Mouse (Mus musculus) liver, adult 2 months (tissue): ENCODE data around the gene Slc25a18. TPM values are rescaled to one million over a fixed set of nuclear protein-coding genes. Genes with fewer than 3 reads are reported as not detected.

Source experiments
- DNase-seq: peaks from one replicate; pipeline ENCODE4 v3.0.0-alpha.2; 2011; ENCODE audit warnings: low read depth, low spot score; ENCODE audit errors: extremely low read depth
- H3K27ac ChIP-seq: fragments of 200-500 bp; replicated peaks from 2 replicates; pipeline ENCODE4 v1.5.1; 2012; ENCODE audit warnings: low read depth, mild to moderate bottlenecking, control low read depth, inconsistent platforms, low read length; ENCODE audit not compliant: insufficient read depth
- H3K27me3 ChIP-seq: fragments of 200-500 bp; 2 replicates; pipeline ENCODE4 v1.6.1; 2012; ENCODE audit warnings: mild to moderate bottlenecking, moderate library complexity, low read length, inconsistent platforms; ENCODE audit not compliant: control insufficient read depth, insufficient read depth
- H3K36me3 ChIP-seq: fragments of 200-500 bp; 2 replicates; pipeline ENCODE4 v1.6.1; 2012; ENCODE audit warnings: low read length, inconsistent platforms; ENCODE audit not compliant: control insufficient read depth, insufficient read depth
- H3K4me1 ChIP-seq: fragments of 200-500 bp; 2 replicates; pipeline ENCODE4 v1.6.1; 2011; ENCODE audit warnings: low read length; ENCODE audit not compliant: control insufficient read depth, insufficient read depth
- H3K4me3 ChIP-seq: fragments of 200-500 bp; 2 replicates; pipeline ENCODE4 v1.5.1; 2011; ENCODE audit warnings: low read depth, mild to moderate bottlenecking, control low read depth, low read length, moderate library complexity; ENCODE audit not compliant: insufficient read depth
- H3K79me2 ChIP-seq: fragments of 200-500 bp; 2 replicates; pipeline ENCODE4 v1.6.1; 2012; ENCODE audit warnings: inconsistent platforms, mild to moderate bottlenecking, low read length, moderate library complexity; ENCODE audit not compliant: control insufficient read depth, insufficient read depth
- H3K9ac ChIP-seq: fragments of 200-500 bp; 2 replicates; pipeline ENCODE4 v1.6.1; 2012; ENCODE audit warnings: low read depth, mild to moderate bottlenecking, control low read depth, inconsistent platforms, low read length
- CTCF ChIP-seq: fragments of 200-500 bp; IDR thresholded peaks from 2 replicates; pipeline ENCODE4 v1.5.1; 2011; ENCODE audit warnings: low read depth, low read length, control low read depth
- POLR2A ChIP-seq: fragments of 200-500 bp; IDR thresholded peaks from 2 replicates; pipeline ENCODE4 v1.6.1; 2011; ENCODE audit warnings: low read length, control low read depth; ENCODE audit not compliant: insufficient read depth; ENCODE audit errors: extremely low read depth
- WGBS: fragments of 180-500 bp; shearing (Covaris S2); methylation state at CpG from one replicate; pipeline ENCODE4 v1.1.7; 2018; 5-methylcytosine and 5-hydroxymethylcytosine counted together
- polyA plus RNA-seq: library from polyadenylated mRNA; depleted of rRNA; stranded (reverse); fragments of >200 nt; gene quantifications from 2 replicates; pipeline ENCODE4 v1.2.3, GENCODE M21; 2012
- total RNA-seq: library from RNA; depleted of rRNA; stranded (reverse); fragments of >200 nt; gene quantifications from 2 replicates; pipeline ENCODE4 v1.2.3, GENCODE M21; 2014

The Slc25a18 gene
- total and polyA plus RNA-seq, 2 experiments: not detected

GRCm38 (mm10) chr6:120830056-120830455, 56.7 kb downstream of the Slc25a18 start:
- H3K4me3 ChIP-seq: no peak overlapping the region
- 70% methylated on average over 1 of the region's 1 CpGs for WGBS
- no peaks in the 10 kb centered on the region for H3K79me2 ChIP-seq
- H3K27ac ChIP-seq: no peak overlapping the region
- H3K9ac ChIP-seq: no peak overlapping the region
- TF ChIP-seq POLR2A: no peak
- TF ChIP-seq CTCF: no peak
- H3K4me1 ChIP-seq: peaks cover 4% of the 10 kb centered on the region
- H3K27me3 ChIP-seq: no peaks in the 10 kb centered on the region
- H3K36me3 ChIP-seq: no peaks in the 10 kb centered on the region
- no peak for DNase-seq

GRCm38 (mm10) chr6:120830866-120831608, 57.7 kb downstream of the Slc25a18 start:
- peak; percentile 56 for DNase-seq
- Histone ChIP-seq H3K79me2 (no peaks in the 10 kb centered on the region), H3K36me3 (no peaks in the 10 kb centered on the region), H3K9ac (no peak overlapping the region), H3K27me3 (no peaks in the 10 kb centered on the region), H3K4me3 (no peak overlapping the region), H3K27ac (no peak overlapping the region; the same call in 1 of the 2 replicates), H3K4me1 (peaks cover 4% of the 10 kb centered on the region)
- no peak for TF ChIP-seq POLR2A
- TF ChIP-seq CTCF: no peak
- WGBS: 50% methylated on average over 4 of the region's 4 CpGs

GRCm38 (mm10) chr6:120832097-120832496, 58.7 kb downstream of the Slc25a18 start:
- Histone ChIP-seq H3K27me3 (no peaks in the 10 kb centered on the region), H3K36me3 (no peaks in the 10 kb centered on the region), H3K4me1 (peaks cover 4% of the 10 kb centered on the region), H3K79me2 (peaks cover 4% of the 10 kb centered on the region; the same call in 1 of the 2 replicates), H3K9ac (no peak overlapping the region), H3K27ac (no peak overlapping the region), H3K4me3 (no peak overlapping the region)
- no peak for DNase-seq
- TF ChIP-seq CTCF: no peak
- no peak for TF ChIP-seq POLR2A
- 87% methylated on average over 4 of the region's 4 CpGs for WGBS

- no peak for TF ChIP-seq POLR2A
- TF ChIP-seq CTCF: no peak
- Histone ChIP-seq H3K36me3 (no peaks in the 10 kb centered on the region), H3K9ac (no peak overlapping the region), H3K27me3 (no peaks in the 10 kb centered on the region), H3K27ac (no peak overlapping the region), H3K4me3 (no peak overlapping the region), H3K79me2 (peaks cover 4% of the 10 kb centered on the region; the same call in 1 of the 2 replicates), H3K4me1 (peaks cover 4% of the 10 kb centered on the region)
- no peak for DNase-seq
- WGBS: 47% methylated on average over 4 of the region's 4 CpGs
Observed at GRCm38 (mm10) chr6:120834766-120835321, 61.5 kb downstream of the Slc25a18 start.

GRCm38 (mm10) chr6:120835474-120836374, 62.3 kb downstream of the Slc25a18 start, which contains the start of gene Bcl2l13:
Gene Bcl2l13 (plus strand): TSS chr6:120836212.
- Histone ChIP-seq H3K4me3 (peak within 1 kb of the TSS; percentile 85), H3K27ac (peak within 1 kb of the TSS; percentile 95), H3K9ac (peak within 1 kb of the TSS; percentile 97), H3K4me1 (peaks cover 6% of the 10 kb centered on the region), H3K79me2 (peaks cover 7% of the 10 kb centered on the region; the same call in 1 of the 2 replicates), H3K36me3 (no peaks in the 10 kb centered on the region), H3K27me3 (no peaks in the 10 kb centered on the region)
- peak; percentile 91 for DNase-seq
- WGBS: 2% methylated on average over 40 of the region's 40 CpGs
- TF ChIP-seq POLR2A: peak; percentile 87
- TF ChIP-seq CTCF: peak; percentile 54
